Mouse (Mus musculus) urinary bladder, postnatal 36 days (tissue): ENCODE measurements around the gene Pla2g2c.
A peak's percentile ranks its signal among the peaks of the same experiment; 100 is the strongest.

Source experiments
- DNase-seq, 2 experiments: peaks; one replicate each; pipeline ENCODE4 v3.0.0; 2022; ENCODE audit warnings: low spot score in 2 of 2, mixed read lengths in 1 of 2

Gene Pla2g2c

DNA sequence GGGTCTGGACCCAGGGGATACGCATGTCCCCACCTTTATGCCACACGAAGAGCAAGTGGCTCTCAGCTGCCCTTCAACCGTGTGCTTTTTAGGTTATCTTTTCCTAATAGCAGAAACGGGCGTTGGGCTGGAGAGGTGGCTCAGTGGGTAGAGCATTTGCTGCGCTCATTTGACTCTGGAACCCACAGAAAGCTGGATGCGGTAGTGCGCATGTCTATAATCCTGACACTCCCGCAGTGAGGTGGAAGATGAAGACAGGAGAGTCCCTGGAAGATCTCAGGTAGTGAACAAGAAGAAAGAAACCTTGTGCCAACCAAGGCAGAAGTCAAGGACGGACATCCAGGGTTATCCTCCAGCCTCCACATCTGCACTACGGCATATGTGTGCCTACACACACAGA is 15.3 kb upstream of the Pla2g2c start:
- no peak for DNase-seq

DNA sequence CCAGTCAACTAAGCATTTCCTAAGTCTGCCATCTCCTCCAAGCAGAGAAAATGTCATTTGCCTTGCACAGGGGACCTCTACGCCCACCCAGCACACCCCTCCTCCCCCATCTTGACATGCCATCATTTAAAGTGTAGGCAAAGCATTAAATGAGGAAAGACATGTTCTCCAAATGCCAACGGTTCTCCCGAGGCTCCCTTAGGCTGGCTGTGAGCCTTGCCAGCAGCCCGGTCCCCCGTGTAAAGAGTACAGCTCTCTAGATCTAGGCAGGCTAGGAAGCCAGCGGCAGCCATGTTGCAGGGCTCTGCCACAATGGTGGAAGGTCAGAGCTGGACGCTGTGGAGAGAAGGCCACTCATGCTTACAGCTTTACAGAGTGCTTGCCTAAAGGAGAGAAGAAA is 14.6 kb upstream of the Pla2g2c start:
- DNase-seq, result no peak

DNA sequence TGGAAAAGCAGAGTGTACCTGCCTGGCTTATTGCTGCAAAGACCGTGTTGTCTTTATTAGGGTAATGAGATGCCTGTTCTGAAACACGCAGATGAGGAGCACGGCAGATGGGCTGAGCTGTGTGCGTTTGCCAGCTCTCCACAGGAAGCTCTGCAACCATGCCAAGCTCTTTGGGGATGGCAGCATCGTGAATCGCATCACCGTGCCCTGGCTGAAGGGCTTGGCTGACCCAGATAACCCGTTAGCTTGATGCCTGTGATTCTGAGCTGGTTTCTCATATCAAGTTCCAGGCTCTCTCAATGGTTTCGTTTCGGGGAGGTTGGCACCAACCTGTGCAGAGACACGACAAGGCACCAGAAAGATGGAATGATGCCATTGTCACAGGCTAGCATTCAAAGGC is 14.0 kb upstream of the Pla2g2c start:
- no peak for DNase-seq

DNA sequence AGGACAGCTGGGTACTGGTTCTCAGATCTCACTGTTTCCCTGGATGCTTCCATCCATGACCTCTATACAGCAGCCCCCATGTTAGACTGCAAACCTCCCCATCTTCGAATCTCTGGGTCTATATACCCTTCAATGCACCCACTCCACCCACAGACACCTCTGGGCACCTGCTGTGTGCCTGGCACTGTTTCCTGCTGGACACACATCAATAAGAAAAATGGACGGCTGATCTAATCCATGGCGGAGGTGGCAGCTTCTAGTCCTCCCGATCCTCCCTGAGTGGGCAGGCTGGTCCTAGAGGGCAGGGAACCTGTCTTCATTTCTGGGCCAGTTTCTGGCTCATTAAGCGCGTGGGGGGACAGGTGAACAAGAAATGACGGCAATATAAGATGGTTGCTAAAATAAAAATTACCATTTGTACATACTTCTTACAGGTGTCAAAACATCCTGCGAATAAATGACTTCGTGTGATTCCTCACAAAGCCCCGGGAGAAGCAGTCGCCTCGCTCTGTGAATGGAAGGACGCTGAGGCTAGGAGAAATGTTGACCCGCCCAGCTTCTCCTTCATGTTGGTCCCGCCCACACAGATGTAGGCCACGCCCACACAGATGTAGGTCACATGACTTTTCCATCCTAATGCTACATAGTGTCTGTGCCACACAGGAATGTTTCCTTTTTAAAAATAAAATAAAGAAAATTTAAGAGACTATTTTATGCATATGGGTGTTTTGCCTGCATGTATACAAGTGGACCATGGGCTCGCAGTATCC is 13.4 kb upstream of the Pla2g2c start:
- DNase-seq, result no peak

DNA sequence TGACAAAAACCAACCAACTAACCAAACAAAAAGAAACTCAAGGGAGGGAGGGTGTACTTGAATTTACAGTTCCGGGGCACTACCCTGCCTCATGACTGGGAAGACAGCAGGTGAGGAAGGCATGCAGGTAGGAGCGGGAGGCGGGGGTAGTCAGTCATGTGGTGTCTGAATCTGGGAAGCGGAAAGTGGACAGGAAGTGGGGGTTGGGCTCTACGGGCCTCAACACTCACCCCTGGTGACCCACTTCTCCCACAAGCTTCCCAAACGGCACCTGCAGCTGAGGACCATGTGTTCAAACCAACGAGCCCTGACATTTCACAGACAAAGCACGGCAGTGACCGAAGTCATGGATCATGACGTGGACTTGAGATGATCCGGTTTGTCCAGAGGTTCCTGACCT is 12.5 kb upstream of the Pla2g2c start:
- DNase-seq, result no peak

DNA sequence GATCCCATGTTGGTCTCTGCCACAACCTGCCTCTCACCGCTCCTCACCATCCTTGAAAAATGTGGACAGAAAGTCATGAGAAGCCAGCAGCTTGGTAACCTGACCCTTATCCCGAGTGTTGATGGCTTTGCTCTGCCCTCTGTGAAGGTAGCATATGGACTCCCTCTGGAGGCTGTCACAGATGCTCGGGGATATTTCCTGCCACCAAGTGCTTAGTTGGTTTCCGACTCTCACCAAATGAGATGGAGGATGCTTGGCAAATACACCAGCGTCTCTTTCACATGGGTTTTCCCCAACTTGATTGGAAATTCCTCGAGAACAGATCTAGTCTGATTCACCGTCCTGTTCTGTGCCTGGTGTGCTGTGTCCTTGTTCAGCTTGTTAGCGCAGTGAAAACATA is 12.0 kb upstream of the Pla2g2c start:
- no peak for DNase-seq

DNA sequence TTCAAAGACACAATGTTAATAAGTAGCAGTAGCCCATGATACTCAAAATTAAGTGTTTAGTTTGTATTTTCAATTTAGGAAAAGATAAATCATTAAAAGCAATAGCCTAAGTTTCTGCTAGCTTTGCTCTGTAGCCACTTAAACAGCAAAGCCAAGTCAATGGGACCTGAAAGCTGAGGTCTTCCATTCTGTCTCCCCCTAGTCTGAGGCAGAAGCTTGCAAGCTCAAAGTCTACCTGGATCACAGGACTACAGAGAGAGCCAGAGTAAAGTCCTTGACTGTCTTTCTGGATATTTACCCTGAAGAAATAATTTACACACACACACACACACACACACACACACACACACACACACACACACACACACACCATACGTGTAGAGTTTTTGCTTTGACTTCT is 10.4 kb upstream of the Pla2g2c start:
- no peak for DNase-seq

DNA sequence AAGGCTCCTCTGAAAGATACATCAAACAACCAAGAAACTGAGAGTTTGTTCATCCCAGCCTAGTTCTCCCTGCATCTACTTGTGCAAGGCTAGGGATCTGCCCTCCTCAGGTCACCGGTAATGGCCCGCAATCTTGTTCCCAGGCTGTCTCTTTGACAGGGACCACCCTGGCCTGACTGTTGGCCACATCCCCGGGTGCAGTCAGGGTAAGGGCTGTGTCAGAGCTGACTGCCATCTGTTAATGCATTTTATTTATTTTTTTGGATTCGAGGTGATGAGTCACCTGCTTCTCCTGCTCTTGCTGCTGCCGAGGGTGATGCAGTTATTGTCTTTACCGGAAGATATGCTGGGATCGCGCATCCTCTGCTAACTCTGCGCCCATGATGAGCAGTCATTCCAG is 7.9 kb upstream of the Pla2g2c start:
- no peak for DNase-seq

DNA sequence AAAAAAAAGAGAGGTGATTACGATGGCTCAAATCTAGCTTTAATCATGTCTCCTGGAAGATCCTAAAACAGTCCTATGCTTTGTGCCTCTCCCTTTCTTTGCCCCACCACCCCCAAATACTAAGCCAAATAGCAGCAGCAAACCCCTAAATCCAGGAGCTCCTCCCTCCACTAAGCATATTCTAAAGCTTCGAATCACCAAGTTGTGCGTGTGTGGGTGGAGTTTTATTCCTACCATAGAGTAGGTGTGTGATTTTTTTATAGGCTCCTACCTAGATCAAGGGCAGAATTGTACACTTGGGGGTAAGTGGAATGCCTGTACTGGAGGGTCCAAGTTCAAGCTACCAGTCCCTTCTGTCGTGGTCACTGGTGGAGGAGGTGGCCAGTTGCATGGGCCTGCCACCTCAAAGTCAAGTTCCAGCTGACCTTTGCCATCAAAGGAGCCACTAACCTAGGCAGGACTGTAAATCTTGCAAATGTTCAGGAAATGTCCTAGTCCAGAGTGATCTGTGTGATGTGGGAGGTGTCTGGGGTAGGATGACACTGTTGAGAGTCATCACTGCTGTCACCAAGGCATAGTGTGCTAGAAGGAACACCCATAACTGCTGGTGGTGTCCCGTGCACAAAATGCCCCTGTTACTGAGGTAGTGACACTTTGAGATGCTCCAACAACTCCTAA is 5.9 kb upstream of the Pla2g2c start:
- no peak for DNase-seq

DNA sequence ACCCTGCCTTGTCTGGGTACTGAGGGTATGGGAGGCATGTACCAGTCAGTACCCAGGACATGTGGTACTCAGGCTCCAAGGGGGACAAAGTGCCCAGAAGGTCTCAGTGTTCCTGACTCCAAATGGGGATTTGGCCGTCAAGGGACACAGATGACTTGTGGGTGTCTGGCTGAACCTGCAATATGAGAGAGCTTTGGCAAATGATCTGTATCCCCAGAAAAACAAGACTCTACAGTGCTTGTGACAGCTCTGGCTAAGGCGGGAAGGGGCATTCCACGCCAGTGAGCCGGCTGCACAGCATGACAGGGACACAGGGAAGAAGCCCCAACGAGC is 5.4 kb upstream of the Pla2g2c start:
- DNase-seq, result no peak

DNA sequence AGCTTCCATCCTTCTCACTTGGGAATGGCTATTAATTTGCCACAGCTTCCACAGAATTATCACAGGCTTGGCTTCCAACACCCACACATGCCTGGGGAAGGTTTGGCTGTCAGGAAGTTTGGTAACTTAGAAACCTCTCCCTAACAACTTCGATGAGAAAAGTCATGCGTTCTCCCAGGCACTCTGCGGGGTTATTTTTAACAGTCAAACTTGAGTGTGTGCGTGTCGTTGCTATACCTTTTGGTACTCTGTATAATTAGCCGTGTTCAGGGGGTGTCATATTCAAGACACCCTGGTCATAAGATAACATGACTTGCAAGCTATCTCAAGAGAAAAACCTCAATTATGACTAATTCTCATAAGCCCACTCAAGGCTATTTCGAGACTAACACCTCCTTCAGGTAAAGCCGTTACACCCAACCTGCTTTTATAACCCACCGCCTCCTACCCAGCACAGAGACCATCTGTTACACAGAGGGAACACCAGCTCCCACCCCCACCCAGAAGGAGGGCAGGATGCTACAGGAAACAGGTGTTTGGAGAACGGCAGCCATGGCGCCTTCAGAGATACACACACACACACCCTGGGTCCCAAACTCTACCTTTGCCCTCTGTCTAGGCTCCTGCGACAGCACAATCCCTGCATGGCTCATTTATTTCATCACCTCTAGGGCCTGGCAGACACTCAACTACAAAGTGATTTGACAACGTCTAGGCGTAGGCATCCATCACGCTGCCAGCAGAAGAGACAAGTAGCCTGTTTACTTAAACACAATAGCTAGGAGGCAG is 905 bp upstream of the Pla2g2c start:
- DNase-seq, result no peak

DNA sequence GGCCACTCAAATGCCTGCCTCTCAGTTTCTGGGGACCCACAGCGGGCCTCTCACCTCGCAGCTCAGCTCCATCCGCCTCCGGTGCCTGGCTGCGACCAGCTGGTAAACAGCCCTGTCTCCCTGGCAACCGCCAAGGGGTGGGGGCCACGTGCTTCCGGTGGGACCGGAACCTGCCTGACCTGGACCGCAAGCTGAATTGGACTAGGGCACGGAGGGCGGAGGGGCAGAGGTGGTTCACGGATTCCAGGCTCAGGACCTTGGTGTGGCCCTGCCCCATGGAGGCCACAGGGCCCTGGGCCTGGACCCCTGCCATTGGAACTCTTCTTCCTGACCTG is 502 bp downstream of the Pla2g2c start:
- peak in 1 of 2 experiments; percentile 51 for DNase-seq

DNA sequence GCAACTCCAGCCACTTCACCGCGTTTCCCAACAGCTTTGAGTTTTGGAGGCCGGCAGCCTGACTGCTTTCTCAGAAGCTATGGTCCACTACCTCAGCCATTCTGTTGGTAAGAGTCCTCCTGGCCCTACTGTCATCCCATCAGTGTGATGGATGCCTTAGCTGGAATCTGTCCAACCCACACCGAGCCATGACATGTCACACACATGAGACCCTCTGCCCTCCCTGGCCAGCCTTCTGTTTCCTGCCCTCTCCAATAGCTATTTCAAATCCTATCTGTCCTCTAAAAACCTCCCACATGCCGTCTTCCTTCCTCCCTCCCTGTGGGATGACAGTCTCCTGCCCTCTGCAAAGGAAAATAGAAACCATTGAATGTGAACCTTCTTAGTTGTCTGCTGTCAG is 1.2 kb downstream of the Pla2g2c start:
- DNase-seq, result no peak

DNA sequence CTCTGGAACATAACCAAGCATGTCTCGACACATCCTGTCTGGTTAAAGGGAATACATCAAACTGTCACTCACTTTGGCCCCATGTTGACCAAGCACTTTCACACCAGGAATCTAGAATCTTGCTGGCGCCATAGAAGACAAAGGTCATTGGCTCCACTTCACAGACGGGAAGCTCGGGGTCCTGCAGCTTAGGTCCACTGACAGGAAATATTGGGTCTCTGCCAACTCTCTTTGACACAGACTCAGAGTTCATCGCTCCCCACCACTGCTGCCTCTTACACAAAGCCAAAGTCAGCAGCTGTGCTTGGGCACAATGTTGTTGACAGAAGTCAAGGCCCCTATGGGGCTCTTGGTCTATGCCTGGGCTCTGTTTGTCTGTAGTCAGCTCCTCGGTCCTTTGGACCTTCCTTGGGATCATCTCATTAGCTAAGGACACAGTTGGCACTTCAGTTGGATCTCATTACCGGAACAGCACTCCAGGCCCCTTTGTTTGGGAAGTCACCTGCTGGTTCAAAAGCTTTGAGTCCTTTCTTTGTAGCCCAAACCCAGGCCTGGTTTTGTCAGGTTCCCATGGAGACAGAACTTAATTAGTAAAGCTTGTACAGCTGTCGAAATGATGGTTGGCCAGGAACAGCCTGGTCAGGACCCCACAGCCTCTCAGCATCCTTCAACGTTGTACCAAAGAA is 4.6 kb downstream of the Pla2g2c start:
- DNase-seq, result peak in 1 of 2 experiments; percentile 12

DNA sequence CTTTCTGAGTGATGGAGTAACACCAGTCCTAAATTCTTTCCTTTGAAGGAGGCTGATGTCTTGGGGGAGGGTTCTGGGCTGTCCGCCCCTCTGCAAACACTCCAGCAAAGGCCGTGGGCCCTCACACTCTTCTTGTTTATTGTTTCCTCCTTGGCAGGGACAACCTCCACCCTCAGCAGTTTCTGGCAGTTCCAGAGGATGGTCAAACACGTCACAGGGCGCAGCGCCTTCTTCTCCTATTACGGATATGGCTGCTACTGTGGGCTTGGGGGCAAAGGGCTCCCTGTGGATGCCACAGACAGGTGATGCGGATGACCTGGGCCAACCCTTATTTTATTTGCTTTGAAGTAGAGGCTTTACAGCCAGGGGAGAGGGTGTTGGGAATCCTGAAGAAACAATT is 9.5 kb downstream of the Pla2g2c start:
- no peak for DNase-seq

DNA sequence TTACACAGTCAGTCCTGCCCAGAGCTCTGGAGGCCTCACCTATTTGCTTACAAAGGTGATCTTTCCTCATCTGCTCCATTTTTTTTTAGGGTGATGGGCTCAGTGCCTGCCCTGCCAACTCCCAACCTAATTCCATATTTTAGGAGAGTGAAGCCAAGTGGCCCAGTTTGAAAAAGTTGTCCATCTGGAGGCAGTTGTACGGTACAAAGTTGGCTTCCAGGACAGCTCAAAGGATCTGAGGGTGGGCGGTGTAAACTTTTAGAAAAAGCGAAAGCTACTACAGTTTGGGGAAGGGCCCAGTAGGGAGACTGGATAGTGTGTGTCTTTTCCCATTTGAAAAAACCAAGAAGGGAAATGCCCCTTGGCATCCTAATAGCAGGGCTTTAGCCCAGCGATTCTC is 10.3 kb downstream of the Pla2g2c start:
- DNase-seq, result no peak

DNA sequence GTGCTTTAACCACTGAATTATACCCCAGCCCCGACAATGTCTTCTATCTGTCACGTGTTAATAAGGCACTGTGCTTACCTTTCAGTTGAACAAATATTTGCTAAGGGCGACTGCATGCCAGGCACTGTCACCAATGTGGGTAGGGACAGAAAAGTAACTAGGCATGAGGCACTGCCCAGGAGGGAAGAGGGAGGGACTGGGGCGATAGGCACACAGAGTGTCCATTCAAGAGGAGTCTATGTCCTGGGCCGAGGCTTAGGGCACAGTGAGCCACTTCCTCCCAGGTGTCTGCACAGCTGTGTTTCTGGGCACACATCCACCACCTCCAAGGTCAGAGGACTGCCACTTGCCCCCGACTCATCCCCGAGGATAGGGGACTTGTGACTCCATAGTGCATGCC is 12.4 kb downstream of the Pla2g2c start, which contains the start of gene Ubxn10:
TSS of gene Ubxn10 (minus strand) at position 137 of the 400 bp plus-strand sequence.
- peak; percentile 57 to 61 for DNase-seq

DNA sequence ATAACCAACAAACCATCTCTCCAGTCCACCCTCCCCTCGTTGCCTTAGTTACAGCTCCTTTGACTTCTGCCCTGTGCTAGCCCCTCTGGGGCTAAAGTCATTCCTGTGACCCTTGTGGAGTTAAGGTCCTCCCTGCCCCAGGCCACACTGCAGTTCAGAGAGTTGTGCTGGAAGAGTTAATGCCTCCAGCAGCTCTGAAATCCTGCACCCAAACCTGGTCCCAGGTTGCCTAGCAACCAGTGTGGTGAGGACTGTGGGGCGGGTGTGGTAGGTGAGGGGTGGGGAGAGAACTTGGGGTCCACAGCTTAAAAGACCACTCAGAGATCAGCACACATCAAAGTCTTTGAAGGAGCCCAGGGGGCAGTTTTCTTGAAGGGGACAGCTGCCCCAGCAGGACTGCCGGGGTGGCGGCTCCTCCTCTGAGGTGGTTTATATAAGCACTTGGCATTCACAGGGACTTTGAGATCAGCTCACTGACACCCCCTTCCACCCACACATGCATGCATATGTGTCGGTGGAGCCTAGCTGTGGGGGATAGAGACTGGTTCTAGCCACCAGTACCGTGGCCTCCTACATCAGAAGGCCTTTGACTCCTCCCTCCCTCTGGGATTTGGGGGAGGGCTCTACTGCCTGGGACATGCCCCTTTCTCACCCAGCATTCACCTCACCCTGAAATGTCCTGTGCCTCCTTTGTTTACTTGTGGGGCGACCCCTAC is 14.7 kb downstream of the Pla2g2c start:
- no peak for DNase-seq

DNA sequence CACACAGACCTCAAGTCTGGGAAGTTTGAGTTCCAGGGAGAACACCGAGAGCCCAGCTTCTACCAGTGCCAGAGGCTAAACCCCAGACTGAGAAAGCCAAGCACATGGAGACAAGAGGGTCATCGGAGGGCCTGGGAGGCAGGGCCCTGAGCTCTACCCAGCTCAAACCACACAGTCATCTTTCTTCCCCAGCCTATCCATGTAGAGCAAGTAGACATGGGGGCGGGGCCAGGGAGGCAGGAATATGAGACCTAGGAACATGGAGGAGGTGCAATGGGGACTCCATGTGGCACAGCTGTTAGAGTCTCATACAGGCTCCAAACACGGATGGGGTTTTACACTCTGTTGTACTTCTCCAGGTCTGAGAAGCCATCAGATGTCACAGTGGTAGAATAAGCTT is 21.3 kb downstream of the Pla2g2c start:
- no peak for DNase-seq

DNA sequence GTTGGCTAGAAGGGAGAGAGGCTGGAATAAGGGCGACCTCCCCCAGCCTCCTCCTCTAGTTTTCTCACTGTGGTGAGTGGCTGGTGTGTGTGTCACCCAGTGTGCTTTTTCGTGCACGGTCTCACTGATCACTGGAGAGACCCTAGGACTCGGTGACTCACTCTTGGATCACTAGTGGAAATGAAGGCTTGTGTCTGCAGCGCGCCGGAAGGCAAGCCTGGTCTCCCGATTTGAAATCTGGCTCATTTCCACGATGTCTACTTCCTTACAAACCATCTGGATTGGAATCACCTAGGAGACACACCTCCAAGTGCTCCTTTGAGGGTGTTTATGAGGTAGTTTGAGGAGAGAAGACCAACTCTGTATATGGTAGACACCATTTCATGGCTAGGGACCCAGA is 22.3 kb downstream of the Pla2g2c start:
- no peak for DNase-seq

DNA sequence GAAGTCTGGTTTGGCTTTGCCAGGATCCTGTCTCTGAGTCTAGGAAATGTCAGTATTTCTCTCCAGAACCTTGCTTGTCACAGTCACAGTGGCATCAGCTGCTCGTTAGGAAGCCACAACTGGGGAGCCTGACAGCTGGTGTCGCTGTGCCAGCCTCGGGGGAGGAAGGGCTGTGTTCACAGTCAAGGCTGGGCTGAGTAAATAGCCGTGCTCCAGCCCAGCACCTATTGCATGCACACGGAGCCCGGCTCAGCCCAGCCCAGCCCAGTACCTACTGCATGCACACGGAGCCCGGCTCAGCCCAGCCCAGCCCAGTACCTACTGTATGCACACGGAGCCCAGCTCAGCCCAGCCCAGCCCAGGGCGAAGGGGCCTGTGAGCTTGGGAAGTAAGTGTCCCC is 23.3 kb downstream of the Pla2g2c start:
- no peak for DNase-seq
